Comparison of ENCODE assay signal across 8 mouse cellular contexts in genomic region chr9:62345081-62345481, GRCm38 (mm10). TPM values are rescaled to one million over a fixed set of nuclear protein-coding genes. Genes with fewer than 3 reads are reported as not detected.
DNase-seq lines count a peak whose midpoint lies in the region; ATAC-seq and TF ChIP-seq lines count a peak whose summit lies in the region.

No protein-coding gene starts in this region.

- H3K27me3 ChIP-seq in G1E (ENCODE audit: insufficient read depth, low read length): no peaks in the 10 kb centered on the region
- no peaks in the 10 kb centered on the region for H3K27me3 ChIP-seq in forebrain, embryonic 14.5 days (replicated peaks; ENCODE audit: control insufficient read depth, insufficient read depth, low read length)
- no peaks in the 10 kb centered on the region for H3K27me3 ChIP-seq in kidney, embryonic 14.5 days (ENCODE audit: control insufficient read depth, insufficient read depth, low read length)
- H3K27me3 ChIP-seq in midbrain, embryonic 15.5 days (replicated peaks): no peaks in the 10 kb centered on the region

- H3K4me2 ChIP-seq in forebrain, embryonic 14.5 days (ENCODE audit: low read length): peak overlapping the region; percentile 66
- peak overlapping the region; percentile 63 for H3K4me2 ChIP-seq in kidney, embryonic 14.5 days (replicated peaks; ENCODE audit: low read depth, low read length)
- H3K4me2 ChIP-seq in midbrain, embryonic 15.5 days: peak overlapping the region; percentile 82

- peak overlapping the region; percentile 99 for H3K9ac ChIP-seq in forebrain, embryonic 14.5 days (ENCODE audit: low read length)
- peak overlapping the region; percentile 99; the same call in 1 of the 2 replicates for H3K9ac ChIP-seq in kidney, embryonic 14.5 days (ENCODE audit: low read depth, low read length)
- H3K9ac ChIP-seq in midbrain, embryonic 15.5 days: peak overlapping the region; percentile 89

- no peaks in the 10 kb centered on the region for H3K9me3 ChIP-seq in G1E (replicated peaks)
- H3K9me3 ChIP-seq in forebrain, embryonic 14.5 days (replicated peaks; ENCODE audit: control insufficient read depth, low read length): no peaks in the 10 kb centered on the region
- no peaks in the 10 kb centered on the region for H3K9me3 ChIP-seq in kidney, embryonic 14.5 days (ENCODE audit: control insufficient read depth, low read length)
- no peaks in the 10 kb centered on the region for H3K9me3 ChIP-seq in midbrain, embryonic 15.5 days

- peaks cover 53% of the 10 kb centered on the region for H3K4me1 ChIP-seq in G1E (ENCODE audit: insufficient read depth, low read depth, low read length)
- H3K4me1 ChIP-seq in forebrain, embryonic 14.5 days (ENCODE audit: control insufficient read depth, insufficient read depth, low read length): peaks cover 28% of the 10 kb centered on the region
- H3K4me1 ChIP-seq in kidney, embryonic 14.5 days (ENCODE audit: control insufficient read depth, insufficient read depth, low read length): peaks cover 38% of the 10 kb centered on the region
- H3K4me1 ChIP-seq in midbrain, embryonic 15.5 days: peaks cover 49% of the 10 kb centered on the region

- H3K27ac ChIP-seq in forebrain, embryonic 14.5 days (ENCODE audit: low read depth, low read length): peak overlapping the region; percentile 99
- peak overlapping the region; percentile 100 for H3K27ac ChIP-seq in kidney, embryonic 14.5 days (ENCODE audit: low read depth, low read length)
- peak overlapping the region; percentile 98 for H3K27ac ChIP-seq in midbrain, embryonic 15.5 days

- H3K36me3 ChIP-seq in G1E (replicated peaks): peaks cover 51% of the 10 kb centered on the region
- H3K36me3 ChIP-seq in forebrain, embryonic 14.5 days (ENCODE audit: control insufficient read depth, insufficient read depth, low read length): 0 out of 2 replicates have a peak, but pooled peaks cover 4% of the 10 kb centered on the region
- H3K36me3 ChIP-seq in kidney, embryonic 14.5 days (ENCODE audit: control insufficient read depth, insufficient read depth, low read length): no peaks in the 10 kb centered on the region
- no peaks in the 10 kb centered on the region for H3K36me3 ChIP-seq in midbrain, embryonic 15.5 days (replicated peaks)

- no peak for ATAC-seq in G1E (ENCODE audit: extremely low read depth, insufficient number of reproducible peaks, low FRiP score, poor library complexity, severe bottlenecking)
- no peak for ATAC-seq in forebrain, embryonic 14.5 days
- no peak for ATAC-seq in kidney, embryonic 14.5 days (ENCODE audit: low FRiP score, low TSS enrichment)
- ATAC-seq in midbrain, embryonic 15.5 days (replicated peaks): no peak
- ATAC-seq in megakaryocyte-erythroid progenitor cell, adult 5-6 weeks (replicated peaks; ENCODE audit: low FRiP score, low TSS enrichment, poor library complexity, severe bottlenecking): no peak

- WGBS in forebrain, embryonic 14.5 days: 8% methylated on average over 11 of the region's 11 CpGs
- WGBS in kidney, embryonic 14.5 days: 6% methylated on average over 11 of the region's 11 CpGs
- 6% methylated on average over 11 of the region's 11 CpGs for WGBS in midbrain, embryonic 15.5 days

- DNase-seq in cerebellum, postnatal 14 days: peak; percentile 34 to 45
- no peak for DNase-seq in cerebellum, postnatal 4 days (ENCODE audit: low spot score in 2 of 2)
- DNase-seq in G1E (ENCODE audit: low spot score): no peak
- peak; percentile 49 for DNase-seq in forebrain, embryonic 14.5 days (ENCODE audit: low spot score)
- no peak for DNase-seq in urinary bladder, postnatal 14 days (ENCODE audit: low spot score)

- peak overlapping the region; percentile 92 for H3K4me3 ChIP-seq in G1E (ENCODE audit: low read depth, low read length)
- peak overlapping the region; percentile 88 for H3K4me3 ChIP-seq in forebrain, embryonic 14.5 days (ENCODE audit: low read depth, low read length)
- peak overlapping the region; percentile 81 for H3K4me3 ChIP-seq in kidney, embryonic 14.5 days (ENCODE audit: low read length)
- peak overlapping the region; percentile 93 for H3K4me3 ChIP-seq in midbrain, embryonic 15.5 days

- TF ChIP-seq CTCF in G1E (IDR thresholded peaks at IDR 0.05; ENCODE audit: low read depth, low read length): no peak

RNA-seq across cellular contexts. Expression of gene Anp32a, which starts 4.0 kb away (rescaled TPM):
- 565 and 646 TPM in 2 replicates for total RNA-seq in G1E (2014; fragmentation: Nextera tagmentation)
- 481 and 765 TPM in 2 replicates for total RNA-seq in G1E (2017)
- polyA plus RNA-seq in G1E (2012): 246 and 734 TPM in 2 replicates
- polyA plus RNA-seq in forebrain, embryonic 14.5 days (2014; fragmentation: Nextera tagmentation; extraction: Ambion mirVana): 115 and 118 TPM in 2 replicates
- polyA plus RNA-seq in kidney, embryonic 14.5 days (2014; fragmentation: Nextera tagmentation; extraction: Ambion mirVana): 155 and 214 TPM in 2 replicates
- polyA plus RNA-seq in midbrain, embryonic 15.5 days (2015; fragmentation: Nextera tagmentation; extraction: Ambion mirVana): 103 and 107 TPM in 2 replicates
- 205 and 266 TPM in 2 replicates for total RNA-seq in megakaryocyte-erythroid progenitor cell, adult 5-6 weeks (2014; fragmentation: Nextera tagmentation)
- 606 and 1,097 TPM in 2 replicates for total RNA-seq in megakaryocyte-erythroid progenitor cell, adult 5-6 weeks (2017)

Comparison
In these comparisons a context has a peak if more than half of its experiments do, and no peak if none do; other contexts are left out.
1. DNase-seq: peak in cerebellum, postnatal 14 days (2 of 2) and forebrain, embryonic 14.5 days (single experiment); none in cerebellum, postnatal 4 days (0 of 2), G1E (single experiment) and urinary bladder, postnatal 14 days (single experiment).
2. Peak in every context shown above with its lines, with median percentiles within 50 percentile points of each other: H3K4me3 ChIP-seq, H3K27ac ChIP-seq, H3K4me2 ChIP-seq and H3K9ac ChIP-seq.